Mouse (Mus musculus) spleen, postnatal 36 days (tissue): Measurements from ENCODE around the gene T.
"Not testable (repeated sequence)": the region's sequence is repeated elsewhere in the genome, so short reads cannot be mapped to it uniquely, and the experiment has no call there.

Source experiments
- DNase-seq, 2 experiments: peaks; one replicate each; pipeline ENCODE4 v3.0.0; 2022; ENCODE audit warnings: low spot score in 2 of 2, mixed read lengths in 1 of 2

T gene

DNA sequence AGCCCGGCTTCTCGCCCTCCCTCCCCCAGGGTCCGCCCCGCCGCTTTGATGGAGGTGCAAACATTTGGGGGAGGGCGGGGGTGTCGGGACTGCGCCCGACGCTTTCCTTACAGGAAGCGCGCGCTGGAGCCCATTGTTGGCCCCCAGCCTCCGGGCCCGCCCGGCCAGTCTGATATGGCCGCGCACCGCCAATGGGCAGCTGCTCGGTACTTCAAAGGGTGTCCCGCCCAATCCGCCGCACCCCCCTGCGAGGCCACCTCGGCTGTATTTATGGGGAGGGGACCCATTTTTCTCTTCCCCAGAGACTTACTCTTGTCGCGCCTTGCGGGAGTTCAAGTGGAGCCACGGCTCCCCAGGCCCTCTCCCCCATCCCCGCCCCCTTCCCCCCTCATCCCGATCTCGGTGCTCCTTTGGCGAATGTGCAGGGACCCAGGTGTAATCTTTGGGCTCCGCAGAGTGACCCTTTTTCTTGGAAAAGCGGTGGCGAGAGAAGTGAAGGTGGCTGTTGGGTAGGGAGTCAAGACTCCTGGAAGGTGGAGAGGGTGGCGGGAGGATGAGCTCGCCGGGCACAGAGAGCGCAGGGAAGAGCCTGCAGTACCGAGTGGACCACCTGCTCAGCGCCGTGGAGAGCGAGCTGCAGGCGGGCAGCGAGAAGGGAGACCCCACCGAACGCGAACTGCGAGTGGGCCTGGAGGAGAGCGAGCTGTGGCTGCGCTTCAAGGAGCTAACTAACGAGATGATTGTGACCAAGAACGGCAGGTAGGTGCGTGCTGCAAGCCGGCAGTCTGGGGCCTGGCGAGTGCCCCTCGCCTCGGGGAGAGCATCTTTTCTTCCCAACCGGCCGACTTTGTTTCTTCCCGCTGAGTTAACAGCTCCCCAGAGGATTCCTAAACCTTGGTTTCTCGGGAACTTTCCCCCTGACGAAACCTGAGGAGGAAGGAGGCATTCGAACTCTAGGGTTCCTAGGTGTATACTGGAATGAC lies at the start of gene T:
Gene T (plus strand): TSS at position 446 of the 983 bp plus-strand sequence.
- DNase-seq: no peak

DNA sequence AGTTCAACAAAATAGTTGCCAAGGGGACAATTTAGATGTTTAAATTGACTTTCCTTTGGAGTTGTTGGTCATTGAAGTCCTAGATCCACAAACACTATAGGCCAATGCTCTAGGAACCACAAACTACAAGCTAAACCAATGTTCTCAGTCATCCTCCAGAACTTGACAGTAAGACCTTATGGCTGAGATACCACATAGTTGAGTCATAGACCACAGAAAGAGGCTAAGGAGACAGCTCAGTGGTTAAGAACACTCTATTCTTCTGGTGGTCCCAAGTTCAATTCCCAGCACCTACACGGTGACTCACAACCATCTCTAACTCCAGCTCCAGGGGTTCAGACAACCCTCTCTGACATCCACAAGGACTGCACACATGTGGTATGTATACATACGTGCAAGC lies 48.8 kb upstream of the T start:
- no peak for DNase-seq

DNA sequence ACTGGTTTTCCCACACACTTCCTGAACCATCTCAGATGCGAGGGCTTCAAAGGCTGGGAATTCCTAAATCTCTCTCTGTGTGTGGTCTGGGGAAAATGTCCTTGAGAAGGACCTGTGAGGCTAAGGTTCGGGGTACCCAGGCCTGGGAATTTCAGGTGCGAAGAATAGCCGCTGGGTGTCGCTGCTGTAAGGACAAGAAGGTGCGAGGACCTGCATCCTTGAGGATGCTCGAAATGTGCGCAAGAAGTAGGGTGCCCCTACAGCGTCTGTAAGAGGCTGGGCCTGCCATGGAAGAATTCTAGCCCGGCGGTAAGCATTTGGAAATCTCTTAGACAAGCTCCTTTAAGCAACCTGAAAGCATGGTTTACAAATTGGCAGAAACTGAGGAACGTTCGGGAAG lies 45.8 kb upstream of the T start:
- DNase-seq: peak in 1 of 2 experiments; percentile 6

DNA sequence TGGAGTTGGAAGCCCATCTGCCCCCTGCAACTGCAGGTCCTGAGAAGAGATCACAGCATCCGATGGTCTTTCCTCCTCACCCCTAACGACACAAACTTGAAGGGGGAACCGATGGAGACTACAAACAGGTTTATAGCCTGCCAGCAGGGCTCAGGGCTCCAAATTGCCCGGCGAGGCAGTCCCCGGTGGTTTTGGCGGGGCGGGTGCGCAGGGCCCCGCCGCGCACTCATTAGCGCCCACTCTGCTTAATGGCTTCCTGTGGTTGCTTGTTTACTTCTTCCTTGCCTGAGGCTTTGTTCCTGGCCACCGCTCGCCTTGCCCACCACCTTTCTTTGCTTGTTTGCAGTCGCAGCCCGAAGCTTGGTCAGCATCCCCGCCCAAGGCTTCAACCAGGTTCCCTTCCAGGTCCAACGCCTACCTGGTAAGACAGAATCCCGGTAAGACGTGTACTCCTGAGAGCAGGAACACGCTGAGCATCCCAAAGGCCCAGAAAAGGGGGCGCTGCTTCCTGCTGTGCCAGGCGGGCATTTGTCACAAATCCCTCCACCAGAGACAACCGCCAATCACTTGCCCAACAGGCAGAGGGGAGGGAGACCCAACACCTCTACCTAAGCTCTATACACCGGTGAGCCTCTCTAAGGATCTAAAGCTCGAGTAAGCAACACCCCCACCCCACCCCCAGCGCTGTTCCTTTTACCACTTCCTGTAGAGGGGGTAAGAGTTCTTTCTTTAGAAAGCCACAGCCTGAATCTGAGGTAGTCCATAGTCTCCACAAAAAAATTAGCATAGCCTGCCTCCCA lies 45.0 kb upstream of the T start:
- DNase-seq: peak in 1 of 2 experiments; percentile 8

DNA sequence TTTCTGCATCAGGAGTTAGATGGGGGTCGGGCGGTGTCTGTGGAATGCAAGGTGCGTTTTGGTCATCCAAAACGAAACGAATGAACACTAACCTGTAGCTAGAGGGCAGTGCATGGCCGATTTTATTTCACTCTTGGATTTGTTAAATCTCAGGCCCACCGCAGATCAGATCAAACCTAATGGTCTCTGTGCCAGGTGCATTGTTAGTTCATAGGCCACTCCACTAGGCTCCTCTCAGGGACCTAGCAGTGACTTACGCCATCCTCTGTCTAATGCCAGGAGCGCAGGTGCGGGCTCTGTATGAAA lies 44.5 kb upstream of the T start:
- DNase-seq: no peak

DNA sequence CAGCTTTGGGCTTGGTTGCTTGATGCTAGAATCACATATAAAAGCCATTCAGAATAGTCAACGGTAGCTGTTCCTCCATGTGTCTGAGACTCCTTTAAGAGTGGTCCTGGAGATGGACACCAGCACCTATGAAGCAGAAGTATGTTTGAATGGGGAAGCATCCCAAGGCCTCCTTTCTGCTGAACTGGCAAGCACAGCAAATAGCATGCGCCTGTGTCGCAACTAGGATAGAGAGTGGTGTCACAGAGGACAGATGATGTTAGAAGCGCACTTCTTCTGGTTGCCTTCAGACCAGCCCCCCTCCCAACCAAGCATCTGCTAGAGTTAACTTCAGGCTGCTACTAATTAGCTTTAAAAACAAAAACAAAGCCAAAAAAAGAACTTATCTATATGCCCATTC lies 43.7 kb upstream of the T start:
- DNase-seq: no peak

DNA sequence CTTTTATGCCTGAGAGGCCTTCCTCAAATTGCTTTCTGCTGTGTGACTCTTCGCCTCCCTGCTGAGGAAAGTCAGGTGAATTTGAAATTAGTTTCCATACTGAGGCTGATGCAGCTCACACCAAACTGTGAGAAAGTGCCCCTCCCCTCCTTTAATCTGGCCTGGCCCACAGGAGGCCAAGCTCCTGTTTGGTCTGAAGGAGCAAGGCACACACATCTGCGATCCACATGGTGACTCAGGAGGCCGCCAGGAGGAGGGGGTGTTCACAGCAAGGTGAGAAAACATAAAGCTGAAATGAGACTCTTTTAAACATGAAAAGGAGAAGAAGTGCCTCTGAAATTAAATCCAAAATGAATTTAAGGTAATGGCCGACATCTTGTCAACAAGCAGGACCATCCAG lies 37.9 kb upstream of the T start:
- DNase-seq: no peak

DNA sequence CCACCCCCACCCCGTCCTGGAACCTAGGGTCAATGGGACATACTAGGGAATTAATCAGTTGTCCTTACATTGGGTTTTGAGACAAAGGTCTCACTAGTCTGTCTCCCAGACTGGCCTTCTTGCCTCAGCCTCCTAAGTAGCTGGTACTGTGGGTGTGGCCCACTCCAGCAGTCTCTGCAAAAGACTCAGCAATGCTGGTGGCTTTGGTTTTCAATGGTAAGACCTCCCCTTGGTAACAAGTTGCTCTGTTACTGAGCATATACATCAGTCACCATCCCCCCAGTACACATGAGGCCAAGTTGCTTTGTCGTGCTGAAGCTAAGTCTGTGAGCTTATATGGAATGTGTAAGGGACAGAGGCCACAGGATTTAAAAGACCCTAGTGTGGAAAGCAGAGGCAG lies 36.3 kb upstream of the T start:
- no peak for DNase-seq

DNA sequence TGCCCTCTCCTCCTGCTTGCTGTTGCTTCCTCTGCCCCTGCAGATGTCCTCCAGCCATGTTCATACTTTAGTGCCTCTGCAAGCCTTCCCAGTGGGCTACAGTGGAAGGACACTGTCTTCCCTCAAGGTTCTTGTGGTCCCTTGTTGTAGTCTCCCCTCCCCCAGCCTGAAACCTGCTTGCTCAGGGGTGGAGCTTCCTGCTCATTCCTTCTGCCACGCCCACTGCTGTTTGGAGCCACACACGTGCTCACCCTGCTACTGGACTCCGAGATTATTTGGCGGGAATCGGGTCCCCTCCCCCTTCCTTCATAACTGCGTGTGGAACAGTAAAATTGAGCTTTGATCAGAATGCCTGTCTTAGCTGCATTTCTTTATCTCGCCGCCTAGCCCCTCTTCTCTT lies 30.3 kb upstream of the T start:
- not testable (repeated sequence) for DNase-seq

DNA sequence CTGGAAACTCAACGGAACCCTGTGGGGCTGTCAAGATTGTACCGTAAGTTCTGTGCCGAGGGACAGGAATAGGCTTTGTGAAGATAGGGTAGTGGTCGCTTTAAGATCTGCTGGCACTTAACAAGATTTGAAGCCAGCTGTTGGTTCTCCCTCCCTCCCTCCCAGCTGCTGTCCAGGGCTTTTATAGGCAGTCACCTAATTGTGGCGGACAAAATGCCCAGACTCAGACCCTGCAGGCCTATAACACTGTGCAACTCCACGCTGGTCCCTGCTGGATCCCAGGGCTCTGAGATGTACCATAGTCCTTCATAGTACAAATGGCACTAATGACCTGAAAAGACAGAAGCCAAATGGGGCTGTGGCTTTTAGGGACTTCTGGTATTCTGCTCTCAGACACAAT lies 27.9 kb upstream of the T start:
- DNase-seq: no peak

DNA sequence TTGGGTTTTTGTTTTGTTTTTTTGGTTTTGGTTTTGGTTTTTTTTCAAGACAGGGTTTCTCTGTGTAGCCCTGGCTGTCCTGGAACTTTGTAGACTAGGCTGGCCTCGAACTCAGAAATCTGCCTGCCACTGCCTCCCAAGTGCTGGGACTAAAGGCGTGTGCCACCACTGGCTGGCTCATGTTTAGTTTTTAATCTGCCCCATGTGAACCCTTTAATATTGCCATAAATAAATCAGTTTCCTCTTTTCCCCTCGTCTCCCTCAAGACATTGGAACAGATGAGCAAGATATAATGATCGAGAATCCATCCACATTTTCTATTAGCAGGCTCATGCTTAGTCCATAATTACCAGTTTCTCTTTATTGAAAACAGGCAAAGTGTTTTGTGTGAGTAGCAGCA lies 26.2 kb upstream of the T start:
- DNase-seq: not testable (repeated sequence)

DNA sequence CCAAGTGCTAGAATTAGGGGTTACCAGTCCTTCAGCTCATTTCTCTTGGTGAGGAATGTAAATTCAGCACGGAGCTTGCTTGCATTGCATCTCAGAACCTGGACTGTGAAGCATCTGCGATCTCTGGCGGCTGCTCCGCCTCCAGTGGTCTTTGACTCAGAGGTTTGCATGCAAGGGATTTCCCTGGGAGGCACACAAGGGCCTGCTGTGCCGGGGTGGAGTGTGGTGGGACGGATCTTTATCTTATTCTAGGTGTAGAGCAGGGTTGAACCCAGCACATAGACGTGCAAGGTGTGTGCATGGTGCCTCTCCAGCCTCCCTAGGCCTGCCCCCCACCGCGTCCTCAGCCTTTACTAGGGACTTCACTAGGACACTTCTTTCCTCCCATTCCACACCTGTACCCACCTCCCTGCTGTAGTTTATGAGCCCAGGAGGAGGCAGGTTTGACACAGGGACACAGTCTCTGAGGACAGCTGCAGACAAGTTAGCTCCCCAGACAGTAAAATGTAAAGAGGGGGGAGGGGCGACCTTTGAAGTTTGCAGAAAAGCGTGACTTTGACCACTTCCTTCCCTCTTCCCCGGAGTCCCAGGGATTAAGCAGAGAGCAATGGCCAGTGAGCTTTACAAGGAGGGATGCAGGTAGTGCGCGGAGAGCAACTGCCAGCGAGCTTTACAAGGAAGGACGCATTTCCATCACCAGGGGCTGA lies 25.5 kb upstream of the T start:
- DNase-seq: no peak

DNA sequence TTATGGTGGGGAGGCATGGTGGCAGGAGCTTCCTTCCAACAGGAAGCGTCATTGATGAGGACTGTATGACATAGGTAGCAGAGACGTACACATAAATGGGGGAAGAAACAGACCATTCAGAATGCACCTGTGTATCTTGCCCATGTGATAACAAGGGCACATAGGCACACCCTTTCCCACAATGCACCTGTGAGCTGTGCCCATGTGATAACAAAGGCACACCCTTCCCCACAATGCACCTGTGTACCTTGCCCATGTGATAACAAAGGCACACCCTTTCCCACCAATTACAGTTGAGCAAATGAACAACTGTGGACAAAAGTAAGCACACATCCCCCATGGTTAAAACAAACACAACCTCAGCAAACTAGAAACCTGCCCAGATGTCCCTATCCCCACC lies 23.9 kb upstream of the T start:
- DNase-seq: no peak

DNA sequence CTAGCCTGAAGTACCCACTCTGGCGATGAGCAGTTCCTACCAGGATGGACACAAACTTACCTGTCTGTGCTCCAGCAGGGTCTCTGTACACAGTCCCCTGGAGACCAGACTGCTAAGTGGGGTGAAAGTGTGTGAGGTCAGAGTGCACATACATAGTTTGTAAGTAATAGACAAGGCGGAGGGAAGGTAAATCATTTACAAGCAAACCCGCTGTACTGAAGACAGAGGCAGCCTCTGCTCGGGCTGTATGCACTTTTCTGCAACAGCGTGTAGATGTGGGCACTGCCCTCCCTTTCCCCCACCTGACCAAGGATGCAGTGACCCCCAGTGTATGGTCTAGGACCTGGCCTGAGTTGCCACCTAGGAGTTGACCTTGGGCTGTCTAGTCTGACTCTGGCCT lies 20.6 kb upstream of the T start:
- DNase-seq: no peak

DNA sequence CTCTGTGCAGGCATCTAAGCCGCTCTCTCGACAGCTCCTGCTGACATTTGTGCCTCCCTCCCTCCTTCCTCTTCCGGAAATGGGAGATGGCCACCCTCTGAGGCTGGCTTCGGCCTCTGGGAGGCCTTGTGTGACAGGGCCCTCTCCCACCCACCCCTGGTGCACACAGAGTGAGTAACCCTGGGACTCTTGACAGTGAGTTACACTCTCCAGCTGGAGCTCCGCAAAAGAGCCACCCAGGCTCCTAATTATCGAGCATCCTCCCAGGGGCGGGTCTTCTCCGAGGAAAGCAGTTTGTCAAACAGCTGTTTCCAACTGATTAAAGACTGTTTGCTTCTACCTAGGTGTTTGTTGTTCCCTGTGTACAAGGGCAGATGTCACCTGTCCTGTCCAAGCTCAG lies 18.7 kb upstream of the T start:
- no peak for DNase-seq

DNA sequence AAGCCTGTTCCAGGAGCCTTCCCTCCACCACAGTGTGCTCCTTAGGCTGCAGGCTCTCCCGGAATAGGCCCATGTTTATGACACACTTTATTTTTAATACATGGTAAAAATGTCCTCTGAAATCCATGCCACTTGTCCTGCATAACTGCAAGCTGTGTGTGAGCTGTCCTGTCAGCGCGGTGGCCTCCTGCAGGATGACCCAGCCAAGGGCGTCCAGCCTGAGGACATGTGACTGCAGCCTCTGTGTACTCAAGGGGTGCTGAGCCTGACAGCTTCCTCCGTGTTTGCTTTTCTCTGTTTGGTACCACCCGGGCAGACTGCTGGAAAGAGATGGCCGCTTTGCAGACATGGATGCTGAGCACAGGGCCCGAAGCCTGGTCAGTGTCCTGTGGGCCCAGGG lies 17.4 kb upstream of the T start:
- no peak for DNase-seq

DNA sequence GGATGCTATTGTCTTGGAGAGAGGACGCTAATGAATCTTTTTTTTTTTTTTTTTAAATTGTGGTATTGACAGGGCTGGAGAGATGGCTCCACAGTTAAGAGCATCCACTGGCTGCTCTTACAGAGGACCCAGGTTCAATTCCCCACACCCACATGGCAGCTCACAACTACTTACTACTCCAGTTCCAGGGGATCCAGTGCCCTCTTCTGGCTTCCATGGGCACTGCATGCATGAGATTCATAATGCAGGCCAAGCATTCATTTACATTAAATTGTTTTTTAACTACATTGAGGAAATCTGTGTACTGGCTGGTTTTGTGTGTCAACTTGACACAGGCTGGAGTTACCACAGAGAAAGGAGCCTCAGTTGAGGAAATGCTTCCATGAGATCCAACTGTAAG lies 13.5 kb upstream of the T start:
- DNase-seq: no peak

DNA sequence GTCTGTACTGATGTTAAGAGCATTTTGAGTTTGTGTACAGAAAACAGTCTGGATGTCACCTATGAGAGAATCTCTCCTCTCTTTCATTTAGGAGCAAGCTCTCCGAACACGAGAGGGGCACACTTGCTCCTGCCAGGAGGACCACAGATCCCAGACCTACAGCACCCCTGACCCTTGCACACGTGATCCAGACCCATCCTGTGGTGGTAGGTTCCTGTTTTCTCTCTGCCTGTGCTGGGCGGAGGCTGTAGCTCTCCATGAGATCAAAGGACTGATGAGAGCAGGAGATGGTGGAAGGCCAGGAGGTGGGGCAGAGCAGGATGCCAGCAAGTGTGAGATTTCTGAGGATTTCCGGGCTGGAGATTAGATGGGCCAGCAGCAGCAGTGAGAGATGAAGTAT lies 12.7 kb upstream of the T start:
- DNase-seq: no peak

DNA sequence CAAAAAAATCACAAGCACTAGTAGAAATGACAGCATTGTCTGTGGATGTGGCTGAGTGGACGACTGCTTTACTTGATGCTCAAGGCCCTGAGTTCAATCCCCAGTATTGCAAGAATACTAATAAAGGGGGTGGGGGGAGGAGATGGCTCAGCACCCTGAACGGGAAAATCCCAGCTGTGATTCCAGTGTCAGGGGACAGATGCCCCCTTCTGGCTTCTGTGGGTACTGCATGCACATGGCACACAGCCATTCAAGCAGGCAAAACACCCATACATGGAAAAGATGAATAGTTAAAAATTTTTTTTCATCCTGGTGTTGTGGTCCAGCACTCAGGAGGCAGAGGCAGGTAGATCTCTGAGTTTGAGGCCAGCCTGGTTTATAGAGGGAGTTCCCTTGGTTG lies 10.9 kb upstream of the T start:
- DNase-seq: no peak

DNA sequence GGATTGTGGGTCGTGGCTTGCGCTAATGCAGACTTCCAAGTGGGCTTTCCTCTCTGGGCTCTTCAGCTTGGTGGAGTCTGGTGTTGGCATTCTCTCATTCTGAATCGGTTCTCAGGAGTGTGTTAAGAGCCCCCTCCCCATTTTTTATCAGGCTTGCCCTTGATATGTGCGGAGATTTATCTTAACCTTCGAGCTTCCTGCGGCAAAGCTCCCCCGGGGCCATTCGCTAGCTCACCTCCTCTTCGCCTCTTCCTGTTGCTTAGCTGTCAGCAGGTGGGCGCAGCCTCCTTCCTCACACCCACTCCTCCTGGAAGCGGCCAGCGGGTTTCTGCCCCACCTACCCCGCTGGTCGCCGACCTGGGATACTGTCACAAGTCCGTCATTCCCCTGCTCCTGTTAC lies 4.8 kb upstream of the T start:
- no peak for DNase-seq

DNA sequence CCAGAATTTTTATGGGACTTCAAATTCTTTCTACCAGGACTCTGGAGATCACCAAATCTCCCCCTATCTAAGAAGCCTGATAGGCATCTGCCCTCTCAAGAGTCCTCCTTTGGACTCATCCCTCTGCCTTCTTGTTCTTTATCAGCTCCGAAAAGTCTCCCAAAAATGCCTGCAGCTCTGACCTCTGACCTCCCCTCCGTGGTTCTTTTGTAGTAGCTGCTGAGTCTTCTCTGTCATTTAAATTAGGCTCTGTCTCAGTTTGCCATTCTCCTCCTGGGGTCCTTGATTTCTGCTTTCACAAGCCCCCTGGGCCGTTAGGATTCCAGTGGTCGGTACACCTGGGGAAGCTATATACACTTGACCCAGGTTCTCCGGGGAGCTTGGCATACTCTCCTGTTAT lies 4.3 kb upstream of the T start:
- no peak for DNase-seq

DNA sequence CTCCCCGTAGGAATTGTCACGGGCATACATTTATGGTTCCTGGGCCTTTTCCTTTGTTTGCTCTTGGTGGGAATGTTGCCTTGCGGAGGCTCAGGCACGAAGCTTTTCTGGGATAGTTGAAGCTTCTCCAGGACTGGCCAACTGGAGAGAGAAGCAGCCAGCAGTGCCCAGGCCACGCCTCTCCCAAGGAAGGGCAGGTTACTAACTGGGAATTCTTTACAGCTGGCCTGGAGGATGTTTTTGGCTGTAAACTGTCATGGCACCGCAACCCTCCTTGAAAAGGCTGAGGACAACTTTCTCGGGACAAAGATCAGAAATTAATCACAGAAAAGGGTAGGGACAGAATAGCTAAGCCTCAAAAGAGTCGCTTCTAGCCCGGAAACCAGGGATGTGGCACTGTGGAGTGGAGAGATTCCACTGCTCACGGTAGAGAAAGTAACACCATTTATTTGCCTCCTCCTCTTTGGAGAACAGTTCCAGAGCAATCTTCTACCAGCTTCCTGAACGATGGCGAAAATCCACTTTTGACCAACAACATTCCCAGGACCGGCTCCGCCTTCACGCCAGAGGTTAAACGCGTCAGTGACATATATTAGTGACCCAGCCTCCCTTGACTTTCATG lies 1.9 kb upstream of the T start:
- DNase-seq: no peak
